Mouse (Mus musculus) midbrain, embryonic 11.5 days (tissue): ENCODE measurements around the gene Tmpo. TPM values are rescaled to one million over a fixed set of nuclear protein-coding genes. Genes with fewer than 3 reads are reported as not detected.

Experiments used
- ATAC-seq: fragments of 200-750 bp; cut with Nextera tagmentation; 2 replicates; pipeline ENCODE4 v1.8.0; 2017; ENCODE audit warnings: moderate TSS enrichment, moderate library complexity; ENCODE audit not compliant: low FRiP score
- DNase-seq: peaks from one replicate; pipeline ENCODE4 v3.0.0; 2015; ENCODE audit warnings: low spot score; ENCODE audit errors: missing footprints
- H3K27ac ChIP-seq: fragments of 300-500 bp; sonication (generic); 2 replicates; pipeline ENCODE4 v1.5.1; 2014; ENCODE audit warnings: low read depth, low read length
- H3K27me3 ChIP-seq: fragments of 300-500 bp; sonication (generic); 2 replicates; pipeline ENCODE4 v1.6.1; 2014; ENCODE audit warnings: mild to moderate bottlenecking, low read length, moderate library complexity, mixed read lengths; ENCODE audit not compliant: control insufficient read depth, insufficient read depth
- H3K36me3 ChIP-seq: fragments of 300-500 bp; sonication (generic); 2 replicates; pipeline ENCODE4 v1.6.1; 2014; ENCODE audit warnings: mild to moderate bottlenecking, low read length, moderate library complexity, mixed read lengths; ENCODE audit not compliant: control insufficient read depth, insufficient read depth
- H3K4me1 ChIP-seq: fragments of 300-500 bp; sonication (generic); 2 replicates; pipeline ENCODE4 v1.6.1; 2014; ENCODE audit warnings: low read length; ENCODE audit not compliant: control insufficient read depth, insufficient read depth
- H3K4me2 ChIP-seq: fragments of 300-500 bp; sonication (generic); 2 replicates; pipeline ENCODE4 v1.6.1; 2014; ENCODE audit warnings: mild to moderate bottlenecking, moderate library complexity
- H3K4me3 ChIP-seq: fragments of 300-500 bp; sonication (generic); 2 replicates; pipeline ENCODE4 v1.5.1; 2014; ENCODE audit warnings: low read depth, low read length
- H3K9ac ChIP-seq: fragments of 300-500 bp; sonication (generic); 2 replicates; pipeline ENCODE4 v1.6.1; 2014; ENCODE audit warnings: low read length
- H3K9me3 ChIP-seq: fragments of 300-500 bp; sonication (generic); 2 replicates; pipeline ENCODE4 v1.6.1; 2016; ENCODE audit warnings: low read length; ENCODE audit not compliant: control insufficient read depth
- WGBS: fragments of 180-500 bp; shearing (Covaris S2); extraction: QIAGEN DNeasy Blood & Tissue Kit; methylation state at CpG from one replicate; pipeline ENCODE4 v1.1.7; 2014; 5-methylcytosine and 5-hydroxymethylcytosine counted together
- polyA plus RNA-seq: library from polyadenylated mRNA; unstranded; fragments of >200 nt; fragmentation: Nextera tagmentation; extraction: Ambion mirVana; gene quantifications from 2 replicates; pipeline ENCODE4 v1.2.1, GENCODE M21; 2014

Gene Tmpo
- polyA plus RNA-seq, 1 experiment from 2014 or later: 339 TPM

GRCm38 (mm10) chr10:91167352-91167751 is 13.8 kb downstream of the Tmpo start:
- H3K27ac ChIP-seq: no peak overlapping the region
- no peak overlapping the region for H3K4me3 ChIP-seq
- peaks cover 19% of the 10 kb centered on the region for H3K36me3 ChIP-seq
- ATAC-seq (no peak), DNase-seq (no peak)
- H3K27me3 ChIP-seq: no peaks in the 10 kb centered on the region
- H3K9ac ChIP-seq: no peak overlapping the region
- no peaks in the 10 kb centered on the region for H3K9me3 ChIP-seq
- WGBS: 77% methylated on average over 7 of the region's 7 CpGs
- H3K4me2 ChIP-seq: peak overlapping the region; percentile 73; the same call in 1 of the 2 replicates
- H3K4me1 ChIP-seq: peaks cover 14% of the 10 kb centered on the region

GRCm38 (mm10) chr10:91166890-91167289 is 14.2 kb downstream of the Tmpo start:
- no peak for ATAC-seq
- Histone ChIP-seq H3K4me1 (peaks cover 14% of the 10 kb centered on the region), H3K9ac (no peak overlapping the region), H3K4me2 (no peak overlapping the region), H3K27ac (no peak overlapping the region), H3K36me3 (peaks cover 24% of the 10 kb centered on the region), H3K4me3 (no peak overlapping the region), H3K27me3 (no peaks in the 10 kb centered on the region), H3K9me3 (no peaks in the 10 kb centered on the region)
- peak; percentile 93 for DNase-seq
- WGBS: 67% methylated on average over 5 of the region's 5 CpGs

DNA sequence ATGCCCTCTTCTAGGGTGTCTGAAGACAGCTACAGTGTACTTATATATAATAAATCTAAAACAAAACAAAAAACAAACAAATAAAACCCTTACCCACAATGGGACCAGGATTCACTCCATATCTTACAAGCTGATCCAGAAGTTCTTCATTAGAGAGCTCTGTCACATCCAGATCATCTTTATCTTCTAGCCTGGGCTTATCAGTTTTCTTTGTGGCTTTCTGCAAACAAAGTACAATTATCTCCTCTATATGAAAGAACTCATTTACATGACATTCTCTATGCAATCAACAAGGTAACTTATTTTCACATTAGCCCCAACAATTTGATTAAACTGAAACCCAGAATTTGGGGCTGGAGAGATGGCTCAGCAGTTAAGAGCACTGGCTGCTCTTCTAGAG is 15.3 kb downstream of the Tmpo start:
- no peak overlapping the region for H3K9ac ChIP-seq
- H3K4me2 ChIP-seq: no peak overlapping the region
- no peak for ATAC-seq
- no peak overlapping the region for H3K4me3 ChIP-seq
- H3K27me3 ChIP-seq: no peaks in the 10 kb centered on the region
- H3K4me1 ChIP-seq: peaks cover 14% of the 10 kb centered on the region
- H3K36me3 ChIP-seq: peaks cover 32% of the 10 kb centered on the region
- H3K9me3 ChIP-seq: no peaks in the 10 kb centered on the region
- no peak for DNase-seq
- H3K27ac ChIP-seq: no peak overlapping the region

DNA sequence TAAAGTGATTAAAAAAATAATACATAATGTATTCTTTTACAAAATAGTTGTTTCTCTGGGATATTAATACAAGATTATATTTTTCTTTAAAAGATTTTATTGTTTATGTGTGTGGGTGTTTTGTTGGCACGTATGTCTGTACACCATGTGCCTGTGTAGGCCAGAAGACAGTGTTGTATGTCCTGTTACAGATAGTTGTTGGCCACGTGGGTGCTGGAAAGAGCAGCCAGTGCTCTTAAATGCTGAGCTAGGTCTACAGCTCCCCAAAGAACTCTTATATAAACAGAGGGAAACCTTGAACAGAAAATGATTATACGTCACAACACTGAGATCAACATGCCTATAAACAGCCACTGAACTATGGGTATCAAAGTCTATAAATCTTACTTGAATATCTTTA is 16.6 kb downstream of the Tmpo start:
- Histone ChIP-seq H3K9me3 (no peaks in the 10 kb centered on the region), H3K4me1 (peaks cover 13% of the 10 kb centered on the region), H3K27me3 (no peaks in the 10 kb centered on the region), H3K9ac (no peak overlapping the region), H3K4me3 (no peak overlapping the region), H3K27ac (no peak overlapping the region), H3K36me3 (peaks cover 32% of the 10 kb centered on the region), H3K4me2 (no peak overlapping the region)
- WGBS: 94% methylated on average over 3 of the region's 3 CpGs
- no peak for ATAC-seq
- no peak for DNase-seq

- no peak overlapping the region for H3K9ac ChIP-seq
- H3K27me3 ChIP-seq: no peaks in the 10 kb centered on the region
- no peak overlapping the region for H3K4me2 ChIP-seq
- 92% methylated on average over 15 of the region's 15 CpGs for WGBS
- ATAC-seq (no peak), DNase-seq (no peak)
- H3K9me3 ChIP-seq: no peaks in the 10 kb centered on the region
- H3K36me3 ChIP-seq: peaks cover 39% of the 10 kb centered on the region
- no peaks in the 10 kb centered on the region; the same call in 1 of the 2 replicates for H3K4me1 ChIP-seq
- H3K27ac ChIP-seq: no peak overlapping the region
- no peak overlapping the region for H3K4me3 ChIP-seq
Observed at GRCm38 (mm10) chr10:91162511-91163163, 18.5 kb downstream of the Tmpo start.

DNA sequence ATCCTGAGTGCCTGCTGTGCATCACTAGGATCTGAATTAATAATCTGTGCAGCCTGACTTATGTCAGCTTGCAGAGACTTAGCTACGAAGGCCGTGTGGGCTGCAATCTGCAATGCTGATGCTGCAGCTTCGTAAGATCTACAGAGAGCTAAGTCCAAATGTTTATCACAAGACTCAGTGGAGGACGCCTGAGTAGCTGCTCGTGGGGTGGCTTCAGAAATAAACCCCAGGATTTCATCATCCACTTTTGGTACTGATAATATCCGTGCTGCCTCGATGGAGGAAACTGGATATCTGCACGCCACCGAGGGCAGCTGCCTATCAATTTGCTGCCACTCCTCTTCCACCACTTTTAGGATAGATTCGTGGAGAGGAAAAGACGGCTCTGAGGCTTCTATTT is 19.0 kb downstream of the Tmpo start:
- Histone ChIP-seq H3K9me3 (no peaks in the 10 kb centered on the region), H3K4me3 (no peak overlapping the region), H3K36me3 (peaks cover 40% of the 10 kb centered on the region), H3K4me1 (no peaks in the 10 kb centered on the region), H3K4me2 (no peak overlapping the region), H3K9ac (no peak overlapping the region), H3K27me3 (no peaks in the 10 kb centered on the region), H3K27ac (no peak overlapping the region)
- WGBS: 93% methylated on average over 11 of the region's 11 CpGs
- DNase-seq (no peak), ATAC-seq (no peak)

- DNase-seq: no peak
- Histone ChIP-seq H3K4me2 (no peak overlapping the region), H3K27ac (no peak overlapping the region), H3K36me3 (peaks cover 40% of the 10 kb centered on the region), H3K4me3 (no peak overlapping the region), H3K4me1 (no peaks in the 10 kb centered on the region), H3K27me3 (no peaks in the 10 kb centered on the region), H3K9ac (no peak overlapping the region), H3K9me3 (no peaks in the 10 kb centered on the region)
- 95% methylated on average over 5 of the region's 5 CpGs for WGBS
- no peak for ATAC-seq
Observed at GRCm38 (mm10) chr10:91161006-91161405, 20.1 kb downstream of the Tmpo start.

DNA sequence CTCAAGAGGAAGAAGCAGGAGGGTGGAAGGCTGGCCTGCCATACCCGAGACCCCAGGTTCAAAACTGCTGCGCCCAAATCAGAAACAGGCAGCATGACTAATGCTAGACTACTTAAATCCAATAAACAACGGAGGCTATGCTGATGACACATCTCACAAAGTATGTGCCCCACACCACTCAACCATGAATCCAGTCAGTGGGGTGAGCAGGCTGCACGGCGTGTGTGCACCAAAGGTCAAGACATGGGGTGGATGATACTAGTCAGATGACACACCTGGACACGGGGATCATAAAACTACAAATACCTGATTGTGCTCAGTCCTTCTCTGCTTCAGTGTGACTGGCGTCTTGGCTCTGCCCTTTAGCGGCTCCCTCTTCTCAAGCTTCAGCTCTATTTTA is 22.7 kb downstream of the Tmpo start:
- Histone ChIP-seq H3K4me3 (no peak overlapping the region), H3K9me3 (no peaks in the 10 kb centered on the region), H3K4me2 (no peak overlapping the region), H3K9ac (no peak overlapping the region), H3K36me3 (peaks cover 44% of the 10 kb centered on the region), H3K27me3 (no peaks in the 10 kb centered on the region), H3K4me1 (no peaks in the 10 kb centered on the region), H3K27ac (no peak overlapping the region)
- 89% methylated on average over 8 of the region's 8 CpGs for WGBS
- no peak for DNase-seq
- ATAC-seq: no peak

DNA sequence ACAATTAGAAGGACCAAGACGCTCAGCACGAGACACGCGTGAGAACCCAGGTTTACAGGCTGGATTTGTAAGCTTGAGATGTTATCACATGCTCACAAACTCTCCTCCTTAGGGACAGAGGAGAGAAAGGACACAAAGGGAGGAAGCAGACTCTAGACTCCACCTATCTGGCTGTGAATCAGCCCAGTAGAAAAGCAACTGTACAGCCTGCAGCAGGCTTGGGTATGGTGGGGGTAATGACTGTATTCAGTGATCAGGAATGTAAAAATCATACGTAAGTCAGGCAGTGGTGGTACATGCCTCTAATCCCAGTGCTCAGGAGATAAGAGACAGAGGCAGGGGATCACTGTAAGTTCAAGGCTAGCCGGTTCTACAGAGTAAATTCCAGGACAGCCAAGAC is 24.8 kb downstream of the Tmpo start:
- no peaks in the 10 kb centered on the region for H3K4me1 ChIP-seq
- no peak for ATAC-seq
- H3K9ac ChIP-seq: no peak overlapping the region
- H3K27me3 ChIP-seq: no peaks in the 10 kb centered on the region
- WGBS: 91% methylated on average over 6 of the region's 6 CpGs
- H3K4me2 ChIP-seq: no peak overlapping the region
- H3K27ac ChIP-seq: no peak overlapping the region
- H3K4me3 ChIP-seq: no peak overlapping the region
- DNase-seq: no peak
- peaks cover 29% of the 10 kb centered on the region for H3K36me3 ChIP-seq
- H3K9me3 ChIP-seq: no peaks in the 10 kb centered on the region
